Mouse (Mus musculus) bone marrow, adult 2 months (tissue): ENCODE results near the gene Ostf1.

Experiments
- CTCF ChIP-seq: fragments of 200-500 bp; IDR thresholded peaks from 2 replicates; pipeline ENCODE4 v1.5.1; 2011; ENCODE audit warnings: low read length, control low read depth; ENCODE audit not compliant: control insufficient read depth, insufficient read depth
- POLR2A ChIP-seq: fragments of 200-500 bp; IDR thresholded peaks from 2 replicates; pipeline ENCODE4 v1.6.1; 2011; ENCODE audit warnings: low read depth, mild to moderate bottlenecking, control low read depth, low read length, borderline replicate concordance; ENCODE audit not compliant: control insufficient read depth

DNA sequence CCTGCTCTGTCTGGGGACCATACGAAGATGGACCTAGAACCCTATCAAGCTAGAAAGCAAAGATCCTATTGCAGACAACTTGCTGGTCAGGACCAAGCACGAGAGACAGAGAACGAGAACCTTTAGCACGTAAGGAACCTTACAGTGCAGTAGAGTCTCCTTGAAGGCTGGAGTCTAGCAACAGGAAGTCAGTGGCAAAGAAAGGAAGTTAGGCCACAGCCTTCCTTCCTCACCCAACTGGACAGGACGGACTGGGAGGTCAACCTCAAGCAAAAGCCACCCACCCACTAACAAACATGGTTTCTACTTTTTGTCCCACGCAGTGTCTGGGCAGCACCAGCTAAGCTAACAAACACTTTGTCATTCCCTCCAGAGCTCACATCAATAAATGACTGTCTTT, 48.7 kb downstream of the Ostf1 start:
- TF ChIP-seq POLR2A (no peak), CTCF (no peak)
